Mouse (Mus musculus) neural tube, embryonic 13.5 days (tissue): Measurements from ENCODE around the gene Mgat4c. TPM values are rescaled to one million over a fixed set of nuclear protein-coding genes. Genes with fewer than 3 reads are reported as not detected.
A peak's percentile ranks its signal among the peaks of the same experiment; 100 is the strongest.

ENCODE experiments used
- ATAC-seq: fragments of 200-750 bp; cut with Nextera tagmentation; 2 replicates; pipeline ENCODE4 v1.8.0; 2017; ENCODE audit warnings: low read depth, mild to moderate bottlenecking, moderate TSS enrichment, moderate library complexity
- H3K27ac ChIP-seq: fragments of 300-500 bp; sonication (generic); replicated peaks from 2 replicates; pipeline ENCODE4 v1.5.1; 2015; ENCODE audit warnings: moderate library complexity, mild to moderate bottlenecking, inconsistent platforms
- H3K27me3 ChIP-seq: fragments of 300-500 bp; sonication (generic); 2 replicates; pipeline ENCODE4 v1.6.1; 2015; ENCODE audit warnings: mild to moderate bottlenecking, inconsistent platforms
- H3K36me3 ChIP-seq: fragments of 300-500 bp; sonication (generic); 2 replicates; pipeline ENCODE4 v1.6.1; 2015; ENCODE audit warnings: mild to moderate bottlenecking, inconsistent platforms
- H3K4me1 ChIP-seq: fragments of 300-500 bp; sonication (generic); replicated peaks from 2 replicates; pipeline ENCODE4 v1.6.1; 2015; ENCODE audit warnings: inconsistent platforms
- H3K4me2 ChIP-seq: fragments of 300-500 bp; sonication (generic); 2 replicates; pipeline ENCODE4 v1.6.1; 2015; ENCODE audit warnings: inconsistent platforms, mild to moderate bottlenecking, moderate library complexity
- H3K4me3 ChIP-seq: fragments of 300-500 bp; sonication (generic); 2 replicates; pipeline ENCODE4 v1.5.1; 2015; ENCODE audit warnings: mild to moderate bottlenecking, inconsistent platforms
- H3K9ac ChIP-seq: fragments of 300-500 bp; sonication (generic); 2 replicates; pipeline ENCODE4 v1.6.1; 2015; ENCODE audit warnings: moderate library complexity, mild to moderate bottlenecking, inconsistent platforms
- H3K9me3 ChIP-seq: fragments of 300-500 bp; sonication (generic); 2 replicates; pipeline ENCODE4 v1.6.1; 2016; ENCODE audit warnings: inconsistent platforms
- WGBS: fragments of 180-500 bp; shearing (Covaris S2); methylation state at CpG from one replicate; pipeline ENCODE4 v1.1.7; 2015; 5-methylcytosine and 5-hydroxymethylcytosine counted together
- polyA plus RNA-seq: library from polyadenylated mRNA; unstranded; fragments of >200 nt; fragmentation: Nextera tagmentation; extraction: Ambion mirVana; gene quantifications from 2 replicates; pipeline ENCODE4 v1.2.1, GENCODE M21; 2015

The Mgat4c gene
- 23.0 and 27.4 TPM in 2 replicates for polyA plus RNA-seq

GRCm38 (mm10) chr10:101681437-101681912 is at the start of gene Mgat4c:
Mgat4c (plus strand) TSS chr10:101681487.
- H3K4me3 ChIP-seq: peak within 1 kb of the TSS; percentile 23
- H3K4me2 ChIP-seq: peak within 1 kb of the TSS; percentile 38
- WGBS: 34% methylated on average over 6 of the region's 6 CpGs
- ATAC-seq: peak; percentile 71
- peak within 1 kb of the TSS; percentile 44 for H3K9ac ChIP-seq
- H3K36me3 ChIP-seq: no peaks in the 10 kb centered on the region
- H3K27me3 ChIP-seq: no peaks in the 10 kb centered on the region
- H3K27ac ChIP-seq: peak within 1 kb of the TSS; percentile 64
- H3K4me1 ChIP-seq: 0 out of 2 replicates have a peak, but pooled peaks cover 6% of the 10 kb centered on the region
- H3K9me3 ChIP-seq: no peaks in the 10 kb centered on the region

DNA sequence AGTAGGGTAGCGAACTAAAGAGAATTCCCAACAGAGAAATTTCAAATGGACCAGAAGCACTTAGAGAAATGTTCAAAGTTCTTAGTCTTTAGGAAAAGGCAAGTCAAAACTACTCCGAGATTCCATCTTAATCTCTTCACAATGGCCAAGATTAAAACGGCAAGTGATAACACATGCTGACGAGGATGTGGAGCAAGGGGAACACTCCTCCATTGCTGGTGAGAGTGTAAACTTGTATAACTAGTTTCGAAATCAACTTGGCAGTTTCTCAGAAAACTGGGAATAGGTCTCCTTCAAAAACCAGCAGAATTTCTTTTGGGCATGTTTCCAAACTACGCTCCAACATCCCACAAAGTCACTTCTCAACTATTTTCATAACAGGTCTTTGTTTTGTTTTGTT is 46.0 kb upstream of the Mgat4c start:
- Histone ChIP-seq H3K27ac (no peak overlapping the region), H3K4me1 (no peaks in the 10 kb centered on the region), H3K27me3 (no peaks in the 10 kb centered on the region), H3K9ac (no peak overlapping the region), H3K4me3 (no peak overlapping the region), H3K9me3 (no peaks in the 10 kb centered on the region), H3K4me2 (no peak overlapping the region), H3K36me3 (no peaks in the 10 kb centered on the region)
- no peak for ATAC-seq
- WGBS: 93% methylated on average over 6 of the region's 6 CpGs

DNA sequence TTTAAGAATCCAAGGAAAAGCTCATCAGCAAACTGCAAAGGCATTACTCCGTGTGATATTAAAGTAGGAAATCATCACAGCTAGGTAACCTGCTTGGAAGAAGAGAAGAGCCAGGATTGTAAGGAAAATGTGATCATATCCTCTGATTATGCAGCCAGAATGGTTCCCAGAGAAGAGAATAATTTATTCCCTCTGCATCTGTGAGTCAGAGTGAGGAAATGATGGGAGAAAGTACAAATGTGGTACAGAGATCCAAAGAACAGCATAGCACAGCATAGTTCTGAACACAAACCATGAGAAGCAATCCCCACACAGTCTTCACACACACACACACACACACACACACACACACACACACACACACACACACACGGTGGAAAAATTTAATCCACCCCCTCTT is 40.2 kb upstream of the Mgat4c start:
- no peak overlapping the region for H3K4me2 ChIP-seq
- no peaks in the 10 kb centered on the region for H3K4me1 ChIP-seq
- H3K9me3 ChIP-seq: no peaks in the 10 kb centered on the region
- no peak overlapping the region for H3K9ac ChIP-seq
- 72% methylated on average over 2 of the region's 2 CpGs for WGBS
- no peaks in the 10 kb centered on the region for H3K27me3 ChIP-seq
- no peaks in the 10 kb centered on the region for H3K36me3 ChIP-seq
- ATAC-seq: no peak
- H3K4me3 ChIP-seq: no peak overlapping the region
- H3K27ac ChIP-seq: no peak overlapping the region

DNA sequence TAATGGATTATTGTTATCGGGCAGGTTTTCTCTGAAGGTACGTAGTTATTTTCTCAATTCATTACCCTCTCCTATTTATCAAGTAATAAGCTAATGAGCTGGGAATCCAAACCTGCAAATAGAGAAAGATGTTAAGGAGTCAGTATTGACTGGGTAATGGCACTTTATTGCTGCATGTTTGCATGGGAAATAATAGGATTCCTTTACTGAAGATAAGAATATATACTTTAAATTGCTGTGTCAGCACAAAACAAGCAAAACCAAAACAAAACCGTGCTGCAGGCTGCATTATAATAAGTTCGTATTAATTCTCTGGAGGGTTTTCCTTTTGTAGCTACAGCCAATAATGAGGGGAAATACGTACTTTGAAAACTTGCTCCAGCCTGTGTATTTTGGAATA is 627 bp downstream of the Mgat4c start:
- Histone ChIP-seq H3K9ac (peak overlapping the region; percentile 44), H3K4me1 (0 out of 2 replicates have a peak, but pooled peaks cover 6% of the 10 kb centered on the region), H3K4me3 (peak overlapping the region; percentile 23), H3K36me3 (no peaks in the 10 kb centered on the region), H3K27ac (peak overlapping the region; percentile 64), H3K27me3 (no peaks in the 10 kb centered on the region), H3K9me3 (no peaks in the 10 kb centered on the region), H3K4me2 (peak overlapping the region; percentile 38)
- WGBS: 54% methylated on average over 5 of the region's 5 CpGs
- ATAC-seq: no peak

DNA sequence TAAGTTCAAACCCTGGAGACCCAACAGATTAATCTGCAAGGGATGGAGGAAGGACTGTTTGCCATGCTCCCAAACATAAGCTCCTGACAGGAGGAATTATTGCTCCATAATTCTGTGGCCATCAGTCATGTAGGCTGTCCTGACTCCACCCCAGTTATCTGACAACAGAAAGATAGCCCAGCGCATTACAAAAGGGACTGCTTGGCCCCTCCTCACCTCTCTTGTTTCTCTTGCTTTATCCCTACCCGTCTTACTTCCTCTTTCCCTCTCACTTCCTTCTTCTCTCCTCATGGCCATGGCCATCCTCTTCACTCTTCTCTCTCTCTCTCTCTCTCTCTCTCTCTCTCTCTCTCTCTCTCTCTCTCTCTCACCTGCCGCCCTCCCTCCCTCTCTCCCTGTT is 80.5 kb downstream of the Mgat4c start:
- no peak overlapping the region for H3K27ac ChIP-seq
- H3K4me2 ChIP-seq: no peak overlapping the region
- no peaks in the 10 kb centered on the region for H3K36me3 ChIP-seq
- no peak overlapping the region for H3K9ac ChIP-seq
- ATAC-seq: no peak
- no peaks in the 10 kb centered on the region for H3K9me3 ChIP-seq
- no peak overlapping the region for H3K4me3 ChIP-seq
- no peaks in the 10 kb centered on the region for H3K4me1 ChIP-seq
- 74% methylated on average over 3 of the region's 3 CpGs for WGBS
- H3K27me3 ChIP-seq: no peaks in the 10 kb centered on the region

GRCm38 (mm10) chr10:101770688-101771087 is 89.4 kb downstream of the Mgat4c start:
- 67% methylated on average over 1 of the region's 1 CpGs for WGBS
- H3K27me3 ChIP-seq: no peaks in the 10 kb centered on the region

DNA sequence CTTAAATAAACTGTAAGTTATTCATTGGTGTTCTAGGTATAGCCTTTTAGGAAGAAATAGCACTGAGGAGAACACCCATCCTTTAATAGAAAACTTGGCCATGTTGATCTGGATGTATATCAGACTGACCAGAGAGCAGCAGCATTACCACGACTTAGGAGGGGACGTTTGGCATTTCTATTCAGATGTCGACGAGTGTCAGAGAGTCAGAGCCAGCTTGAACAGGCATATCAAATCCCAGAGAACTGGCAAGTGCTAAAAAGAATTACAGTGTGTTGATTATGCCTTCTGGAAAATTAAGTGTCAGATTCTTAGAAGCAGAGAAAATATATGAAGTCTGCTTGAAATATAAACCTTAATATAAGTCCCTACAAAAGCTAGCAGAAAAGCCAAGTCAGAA is 89.9 kb downstream of the Mgat4c start:
- Histone ChIP-seq H3K36me3 (no peaks in the 10 kb centered on the region), H3K27me3 (no peaks in the 10 kb centered on the region), H3K4me1 (no peaks in the 10 kb centered on the region), H3K9ac (no peak overlapping the region), H3K4me2 (no peak overlapping the region), H3K9me3 (no peaks in the 10 kb centered on the region), H3K27ac (no peak overlapping the region), H3K4me3 (no peak overlapping the region)
- ATAC-seq: no peak
- WGBS: 80% methylated on average over 4 of the region's 4 CpGs

More at GRCm38 (mm10) chr10:101770688-101771087, 89.4 kb downstream of the Mgat4c start:
- Histone ChIP-seq H3K9me3 (no peaks in the 10 kb centered on the region), H3K4me2 (no peak overlapping the region), H3K9ac (no peak overlapping the region), H3K27ac (no peak overlapping the region), H3K4me3 (no peak overlapping the region), H3K4me1 (no peaks in the 10 kb centered on the region), H3K36me3 (no peaks in the 10 kb centered on the region)
- ATAC-seq: no peak

GRCm38 (mm10) chr10:101783161-101783744 is 102.0 kb downstream of the Mgat4c start:
- no peak for ATAC-seq
- H3K4me3 ChIP-seq: no peak overlapping the region
- whole genome bisulfite sequencing: 65% methylated on average over 3 of the region's 3 CpGs
- no peak overlapping the region for H3K9ac ChIP-seq
- H3K4me2 ChIP-seq: no peak overlapping the region
- H3K4me1 ChIP-seq: peaks cover 6% of the 10 kb centered on the region; the same call in 1 of the 2 replicates
- H3K9me3 ChIP-seq: no peaks in the 10 kb centered on the region
- no peak overlapping the region for H3K27ac ChIP-seq
- no peaks in the 10 kb centered on the region for H3K27me3 ChIP-seq
- no peaks in the 10 kb centered on the region for H3K36me3 ChIP-seq

DNA sequence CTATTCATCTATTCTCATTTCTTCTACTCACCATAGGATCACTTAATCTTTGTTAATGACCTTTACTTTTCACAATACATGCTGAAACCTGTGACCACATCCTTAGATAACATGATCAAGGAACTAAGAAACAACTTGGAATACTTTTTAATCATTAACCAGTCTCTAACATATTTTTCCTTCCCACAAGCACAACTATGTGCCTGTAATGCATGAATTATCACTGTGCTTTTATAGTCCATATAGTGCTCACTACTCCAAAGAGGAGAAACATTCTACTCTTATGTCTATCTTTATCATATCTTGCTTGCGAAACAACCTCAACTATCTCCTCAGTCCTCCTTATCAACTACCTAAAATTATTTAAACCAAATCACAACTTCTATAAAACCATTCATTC is 114.2 kb downstream of the Mgat4c start:
- H3K27ac ChIP-seq: no peak overlapping the region
- H3K27me3 ChIP-seq: no peaks in the 10 kb centered on the region
- no peak overlapping the region for H3K4me3 ChIP-seq
- no peaks in the 10 kb centered on the region for H3K9me3 ChIP-seq
- 97% methylated on average over 1 of the region's 1 CpGs for WGBS
- H3K9ac ChIP-seq: no peak overlapping the region
- H3K4me2 ChIP-seq: no peak overlapping the region
- H3K4me1 ChIP-seq: no peaks in the 10 kb centered on the region; the same call in 1 of the 2 replicates
- ATAC-seq: no peak
- H3K36me3 ChIP-seq: no peaks in the 10 kb centered on the region

GRCm38 (mm10) chr10:101798831-101799474 is 117.7 kb downstream of the Mgat4c start:
- Histone ChIP-seq H3K4me3 (no peak overlapping the region), H3K4me2 (no peak overlapping the region), H3K27me3 (no peaks in the 10 kb centered on the region), H3K4me1 (no peaks in the 10 kb centered on the region; the same call in 1 of the 2 replicates), H3K27ac (no peak overlapping the region), H3K36me3 (no peaks in the 10 kb centered on the region), H3K9me3 (no peaks in the 10 kb centered on the region), H3K9ac (no peak overlapping the region)
- WGBS: 45% methylated on average over 2 of the region's 2 CpGs
- ATAC-seq: peak; percentile 59

- ATAC-seq: no peak
- Histone ChIP-seq H3K27ac (no peak overlapping the region), H3K27me3 (no peaks in the 10 kb centered on the region), H3K4me1 (no peaks in the 10 kb centered on the region), H3K36me3 (no peaks in the 10 kb centered on the region), H3K4me3 (no peak overlapping the region), H3K9me3 (no peaks in the 10 kb centered on the region), H3K9ac (no peak overlapping the region), H3K4me2 (no peak overlapping the region)
- WGBS: 89% methylated on average over 2 of the region's 2 CpGs
Observed at GRCm38 (mm10) chr10:101808768-101809167, 127.5 kb downstream of the Mgat4c start.

DNA sequence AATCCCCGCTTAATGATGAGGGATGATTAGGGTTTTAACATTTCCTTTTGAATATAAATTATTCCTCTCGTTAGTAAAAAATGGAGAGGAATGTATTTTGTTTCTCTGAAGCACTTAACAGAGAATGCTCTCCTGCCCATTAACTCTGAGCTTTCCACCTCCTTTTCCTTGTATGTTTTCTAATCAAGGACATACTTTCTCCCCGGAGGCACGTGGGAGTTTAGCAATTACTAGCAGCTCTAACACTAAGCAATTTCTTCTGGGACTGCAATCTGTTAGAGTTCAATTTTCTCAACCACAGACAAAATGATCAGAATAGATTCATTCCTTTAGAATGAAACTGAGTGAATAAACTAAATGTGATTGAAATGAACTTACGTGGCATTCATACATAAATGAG is 135.6 kb downstream of the Mgat4c start:
- 51% methylated on average over 5 of the region's 5 CpGs for WGBS
- no peaks in the 10 kb centered on the region for H3K27me3 ChIP-seq
- H3K27ac ChIP-seq: no peak overlapping the region
- H3K4me3 ChIP-seq: no peak overlapping the region
- no peaks in the 10 kb centered on the region for H3K36me3 ChIP-seq
- no peak for ATAC-seq
- no peak overlapping the region for H3K4me2 ChIP-seq
- no peaks in the 10 kb centered on the region for H3K4me1 ChIP-seq
- no peaks in the 10 kb centered on the region for H3K9me3 ChIP-seq
- no peak overlapping the region for H3K9ac ChIP-seq
